Mouse (Mus musculus): ENCODE measurements around the gene Kcnj10.

Gene Kcnj10

DNA sequence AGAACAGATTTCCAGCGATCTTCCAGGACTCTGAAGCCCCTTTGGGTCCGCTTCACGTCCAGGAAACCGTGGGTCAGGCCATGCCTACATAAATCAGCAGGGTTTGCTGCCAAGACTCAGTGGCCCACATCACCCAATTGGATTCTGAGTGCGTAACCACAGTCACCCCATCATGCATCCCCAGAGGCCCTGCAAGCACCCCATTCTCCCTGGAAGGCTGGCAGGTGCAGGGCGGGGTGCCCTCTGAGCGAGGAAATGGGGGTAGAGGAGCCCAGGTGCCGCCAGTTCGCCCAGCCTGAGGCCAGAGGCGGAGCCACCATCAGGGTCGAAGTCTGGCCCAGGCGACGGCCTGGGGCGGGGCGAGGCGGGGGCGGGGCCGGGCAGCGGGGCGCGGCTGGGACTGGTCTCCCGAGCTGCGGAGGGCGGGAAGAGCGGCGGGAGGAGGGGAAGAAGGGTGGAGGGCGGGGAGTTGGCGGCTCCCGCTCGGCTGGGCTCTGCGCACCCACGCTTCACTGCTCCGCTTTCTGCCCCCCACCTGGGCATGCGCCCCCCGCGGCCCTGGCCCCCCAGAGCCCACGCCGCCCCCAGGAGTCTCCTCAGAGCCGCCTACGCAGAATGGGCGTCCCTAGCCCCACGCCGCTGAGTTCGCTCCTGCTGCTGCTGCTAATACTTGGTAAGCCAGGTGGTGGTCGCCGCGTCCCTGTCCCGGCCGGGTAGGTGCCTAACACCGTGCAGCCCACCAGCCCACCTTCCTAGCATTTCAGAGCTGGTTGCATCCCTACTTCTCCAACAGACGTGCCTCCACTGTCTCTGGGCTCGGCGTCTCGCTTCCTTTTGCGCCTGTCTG is 28.9 kb upstream of the Kcnj10 start:
- peak; percentile 86 for DNase-seq (ENCODE audit: low read depth)

DNA sequence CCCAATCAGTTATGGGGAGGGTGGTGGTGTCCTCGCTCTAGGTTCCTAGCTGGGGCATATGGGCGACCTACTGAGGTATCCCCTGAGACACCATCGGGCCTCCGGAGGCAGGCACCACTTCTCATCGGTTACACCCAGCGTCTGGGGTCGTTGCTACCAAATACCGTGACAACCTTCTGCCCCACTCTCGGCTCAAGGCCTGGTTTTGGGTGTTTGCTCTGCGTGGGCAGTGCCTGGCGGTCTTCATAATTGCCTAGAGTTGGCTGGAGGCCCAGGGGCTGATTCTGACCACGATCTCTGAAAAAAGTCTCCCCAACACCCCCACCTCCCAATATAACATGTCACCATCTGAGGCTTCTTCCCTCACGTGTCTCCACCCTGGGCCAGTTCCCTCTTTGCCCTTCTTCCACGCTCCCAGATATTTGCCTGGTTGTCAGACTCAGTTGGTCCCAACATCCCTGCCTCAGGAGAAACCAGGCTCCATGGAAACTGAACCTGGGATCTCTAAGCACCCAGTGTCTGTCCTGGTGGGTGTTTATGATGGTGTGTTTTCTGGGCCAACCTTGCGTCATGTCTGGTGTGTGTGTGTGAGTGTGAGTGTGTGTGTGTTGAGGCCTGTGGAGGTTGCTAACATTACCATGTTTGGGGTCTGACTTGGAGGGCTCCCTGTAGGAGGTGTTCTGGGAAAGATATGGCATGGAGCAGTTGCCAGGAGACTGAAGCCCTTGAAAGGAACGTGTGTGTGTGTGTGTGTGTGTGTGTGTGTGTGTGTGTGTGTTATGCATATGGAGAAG is 28.0 kb upstream of the Kcnj10 start:
- DNase-seq (ENCODE audit: low read depth), result peak; percentile 49

DNA sequence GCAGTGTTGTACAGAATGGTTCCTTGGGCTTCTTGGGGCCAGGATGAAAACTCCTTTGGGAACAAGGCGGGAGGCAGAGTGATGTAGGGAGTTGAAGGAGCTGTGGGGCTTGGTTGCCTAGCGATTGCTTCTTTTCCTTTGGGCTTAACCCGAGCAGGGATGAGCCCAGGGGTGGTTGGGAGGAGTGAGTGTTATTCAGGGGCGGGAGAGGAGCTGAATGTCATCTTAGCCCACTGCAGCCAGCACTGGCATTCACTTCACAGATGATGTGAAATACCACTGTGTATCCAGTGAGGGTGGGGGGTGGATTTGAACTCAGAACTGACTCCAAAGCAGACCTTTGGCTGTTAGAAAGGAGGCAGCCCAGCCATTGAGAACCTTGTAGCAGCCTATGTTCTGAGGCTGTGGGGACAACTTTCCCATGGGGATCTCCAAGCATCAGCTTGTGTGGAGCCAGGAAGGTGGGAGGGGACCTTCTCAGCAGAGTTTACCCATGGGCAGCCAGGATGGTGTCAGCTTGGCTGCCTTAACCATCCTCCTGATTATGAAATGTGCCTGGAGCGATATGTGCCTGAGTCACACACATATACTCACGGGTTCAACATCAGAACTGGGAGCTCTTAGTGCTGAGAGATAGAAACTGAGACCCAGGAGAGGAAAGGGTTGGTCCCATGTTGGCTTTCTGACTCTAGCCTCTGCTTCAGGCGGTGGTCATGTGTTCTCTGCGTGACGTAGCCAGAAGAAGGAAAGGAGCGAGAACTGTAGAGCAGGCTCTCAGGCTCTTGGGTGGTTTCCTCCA is 27.2 kb upstream of the Kcnj10 start:
- peak; percentile 31 for DNase-seq (ENCODE audit: low read depth)

DNA sequence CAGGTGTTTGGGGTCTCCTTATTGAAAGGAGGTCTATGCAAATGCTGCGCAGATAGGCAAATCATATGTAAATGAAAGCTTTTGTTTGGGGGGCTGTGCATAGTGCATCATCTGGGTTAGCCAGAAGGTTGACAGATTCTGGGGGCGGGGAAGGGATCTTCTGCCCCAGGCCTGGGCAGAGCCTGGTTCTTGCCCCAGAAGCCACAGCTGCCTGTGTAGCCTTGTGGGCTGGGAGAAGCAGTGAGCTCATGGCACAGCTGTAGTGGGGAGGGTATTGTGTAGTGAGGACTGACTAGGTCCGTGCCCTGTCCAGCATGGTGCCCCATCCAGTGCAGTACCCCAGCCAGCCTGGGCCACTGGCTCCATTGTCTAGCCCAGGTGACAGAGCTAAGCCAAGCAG is 26.1 kb upstream of the Kcnj10 start:
- no peak for DNase-seq (ENCODE audit: low read depth)

DNA sequence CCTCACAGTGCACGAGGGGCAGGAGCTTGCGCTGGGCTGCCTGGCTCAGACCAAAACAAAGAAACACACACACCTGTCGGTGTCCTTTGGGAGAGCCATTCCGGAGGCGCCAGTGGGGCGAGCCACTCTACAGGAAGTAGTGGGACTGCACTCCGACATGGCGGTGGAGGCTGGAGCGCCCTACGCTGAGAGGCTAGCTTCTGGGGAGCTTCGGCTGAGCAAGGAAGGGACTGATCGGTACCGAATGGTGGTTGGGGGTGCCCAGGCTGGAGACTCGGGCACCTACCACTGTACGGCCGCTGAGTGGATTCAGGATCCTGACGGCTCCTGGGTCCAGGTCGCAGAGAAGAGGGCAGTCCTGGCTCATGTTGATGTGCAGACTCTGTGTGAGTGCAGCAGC is 23.6 kb upstream of the Kcnj10 start:
- no peak for DNase-seq (ENCODE audit: low read depth)

DNA sequence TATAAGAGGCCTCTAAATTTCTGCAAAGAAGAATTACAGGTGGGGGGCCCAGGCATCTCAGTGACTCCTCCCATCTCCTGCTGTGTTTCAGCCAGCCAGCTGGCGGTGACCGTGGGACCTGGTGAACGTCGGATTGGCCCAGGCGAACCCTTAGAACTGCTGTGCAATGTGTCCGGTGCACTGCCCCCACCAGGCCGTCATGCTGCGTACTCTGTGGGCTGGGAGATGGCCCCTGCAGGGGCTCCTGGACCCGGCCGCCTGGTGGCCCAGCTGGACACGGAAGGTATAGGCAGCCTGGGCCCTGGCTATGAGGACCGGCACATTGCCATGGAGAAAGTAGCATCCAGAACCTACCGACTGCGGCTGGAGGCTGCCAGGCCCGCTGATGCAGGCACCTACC is 23.1 kb upstream of the Kcnj10 start:
- no peak for DNase-seq (ENCODE audit: low read depth)

DNA sequence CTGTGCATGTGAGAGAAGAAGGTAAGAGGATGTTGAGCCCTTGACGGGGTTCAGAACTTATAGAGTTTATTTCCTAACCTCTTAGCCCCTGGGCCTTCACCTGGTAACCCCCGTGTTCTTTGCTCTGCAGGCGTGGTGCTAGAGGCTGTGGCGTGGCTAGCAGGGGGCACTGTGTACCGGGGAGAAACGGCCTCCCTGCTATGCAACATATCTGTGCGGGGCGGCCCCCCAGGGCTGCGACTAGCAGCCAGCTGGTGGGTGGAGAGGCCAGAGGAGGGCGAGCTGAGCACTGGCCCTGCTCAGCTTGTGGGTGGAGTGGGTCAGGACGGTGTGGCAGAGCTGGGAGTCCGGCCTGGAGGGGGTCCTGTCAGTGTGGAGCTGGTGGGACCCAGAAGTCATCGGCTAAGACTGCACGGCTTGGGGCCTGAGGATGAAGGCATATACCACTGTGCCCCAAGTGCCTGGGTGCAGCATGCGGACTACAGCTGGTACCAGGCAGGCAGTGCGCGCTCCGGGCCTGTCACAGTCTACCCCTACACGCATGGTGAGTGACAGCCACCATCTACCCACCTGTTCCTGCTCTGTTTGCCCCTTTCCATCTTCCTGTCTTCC is 22.5 kb upstream of the Kcnj10 start:
- no peak for DNase-seq (ENCODE audit: low read depth)

DNA sequence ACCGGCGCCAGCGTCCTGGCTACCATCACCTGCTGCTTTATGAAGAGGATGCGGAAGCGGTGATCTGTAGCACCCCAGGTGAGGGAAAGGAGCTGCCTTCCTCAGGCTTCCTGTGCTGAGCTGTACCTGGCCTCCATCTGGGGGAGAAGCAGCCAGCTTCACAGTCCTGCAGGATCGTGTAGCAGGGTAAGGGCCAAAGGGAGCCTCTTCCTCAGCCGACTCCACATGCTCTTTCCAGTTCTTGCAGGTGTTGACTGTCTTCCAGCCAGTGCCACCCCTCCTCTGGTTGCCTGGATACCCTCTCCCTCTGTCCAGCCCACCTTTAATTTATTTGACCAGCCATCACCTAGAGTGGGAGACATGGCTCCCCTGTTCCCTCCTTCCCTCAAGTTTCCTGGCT is 21.7 kb upstream of the Kcnj10 start:
- DNase-seq (ENCODE audit: low read depth), result no peak

DNA sequence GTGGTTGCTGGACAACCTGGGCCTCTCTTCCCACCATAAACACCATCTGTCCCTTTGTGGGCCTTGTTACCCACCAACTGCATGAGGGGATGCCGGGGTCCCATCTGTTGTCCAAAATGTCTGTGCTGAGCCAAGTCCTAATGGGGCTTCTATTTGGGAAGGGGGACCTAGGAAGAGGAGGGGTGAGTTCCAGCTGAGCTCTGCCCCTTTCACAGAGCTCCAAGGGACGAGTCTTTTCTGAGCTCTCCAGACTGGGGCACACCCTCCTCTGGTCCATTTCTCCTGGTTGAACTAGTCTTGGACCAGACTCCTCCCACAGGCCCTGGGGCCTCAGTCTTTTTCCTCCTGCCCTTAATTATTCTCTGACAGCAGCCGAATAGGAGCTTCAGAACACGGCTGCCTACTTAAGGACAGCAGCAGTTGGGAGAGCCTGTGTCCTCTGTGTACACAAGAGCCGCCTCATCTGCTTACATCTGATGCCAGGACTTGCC is 21.0 kb upstream of the Kcnj10 start:
- no peak for DNase-seq (ENCODE audit: low read depth)

DNA sequence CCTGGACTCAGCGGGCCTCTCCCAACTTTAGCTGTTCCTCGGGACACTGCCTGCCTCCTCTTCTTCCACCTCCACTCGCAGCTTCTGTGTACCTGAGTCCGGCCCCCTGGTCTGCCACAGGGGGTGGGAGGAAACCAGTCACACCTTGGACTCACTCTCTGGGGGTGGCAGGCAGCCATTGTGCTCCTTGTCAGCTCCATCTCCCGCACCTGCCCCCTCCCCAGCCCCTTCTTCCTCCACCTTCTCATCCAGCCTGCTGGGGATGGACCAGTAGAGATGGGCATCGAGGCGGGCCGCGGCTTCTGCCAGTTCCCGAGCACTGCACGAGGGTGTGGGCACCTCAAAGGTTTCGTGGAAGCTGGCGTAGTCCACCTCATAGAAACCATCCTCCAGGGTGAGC is 18.3 kb upstream of the Kcnj10 start:
- DNase-seq (ENCODE audit: low read depth), result no peak

DNA sequence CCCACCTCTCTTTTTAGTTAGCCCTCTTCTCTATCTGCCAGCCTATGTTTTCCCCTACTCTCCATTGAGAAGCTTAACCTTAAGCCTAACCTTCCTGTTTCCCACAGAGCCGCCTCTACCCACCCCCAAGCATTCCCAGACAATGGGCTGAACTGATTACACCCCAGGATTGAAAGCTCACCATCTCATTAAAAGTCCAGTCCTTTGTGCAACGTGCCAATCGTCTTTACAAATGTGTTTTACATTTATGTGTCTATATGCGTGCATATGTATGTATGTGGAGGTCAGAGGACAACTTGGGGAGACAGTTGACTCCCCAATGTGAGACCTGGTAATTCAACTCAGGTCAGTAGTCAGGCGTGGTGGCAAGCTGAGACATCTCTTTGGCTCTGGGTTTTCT is 17.7 kb upstream of the Kcnj10 start:
- DNase-seq (ENCODE audit: low read depth), result no peak

DNA sequence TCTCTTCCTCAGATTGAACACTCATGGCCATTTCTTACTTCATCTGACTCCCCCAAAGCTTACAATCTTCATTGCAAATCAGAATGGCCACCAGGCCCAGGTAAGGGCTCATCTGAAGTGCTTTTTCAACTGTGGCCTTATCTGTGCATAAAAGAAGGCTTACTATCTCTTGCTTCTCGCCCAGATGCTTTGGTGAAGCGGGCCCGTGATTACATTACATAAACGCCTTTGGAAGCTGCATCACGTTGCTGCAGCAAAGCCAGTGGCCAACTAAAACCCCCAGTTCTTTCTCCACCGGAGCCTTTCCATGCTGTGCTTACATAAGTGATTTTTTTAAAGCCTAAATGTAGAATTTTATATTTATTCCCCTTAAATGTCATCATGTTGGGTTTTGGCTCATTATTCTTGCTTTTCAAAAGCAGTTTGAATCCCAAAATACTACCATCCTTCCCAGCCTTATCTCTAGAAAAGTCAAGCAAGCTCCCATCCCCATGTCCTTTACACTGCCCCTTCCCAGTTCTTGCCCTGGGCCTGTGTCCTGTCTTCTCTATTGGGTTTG is 17.1 kb upstream of the Kcnj10 start:
- DNase-seq (ENCODE audit: low read depth), result no peak

DNA sequence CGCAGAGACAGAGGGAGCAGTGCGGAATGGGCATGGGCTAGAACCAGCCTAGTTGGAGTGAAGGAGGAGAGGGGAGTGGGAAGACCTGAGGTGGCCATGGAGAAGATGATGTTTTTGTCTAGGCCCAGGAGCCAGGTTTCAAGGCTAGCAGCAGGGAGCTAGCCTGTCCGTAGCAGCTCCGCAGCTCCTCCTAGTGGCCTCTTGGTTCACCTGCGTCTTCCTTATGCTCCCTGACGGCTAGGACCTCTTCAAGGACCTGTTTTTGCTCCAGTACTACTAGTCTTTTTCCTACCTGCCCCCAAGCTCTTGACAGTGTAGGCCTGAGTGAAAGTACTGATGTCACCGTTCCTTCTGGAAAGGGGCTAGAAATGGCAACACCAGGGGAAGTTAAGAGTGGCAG is 16.3 kb upstream of the Kcnj10 start:
- peak; percentile 80 for DNase-seq (ENCODE audit: low read depth)

DNA sequence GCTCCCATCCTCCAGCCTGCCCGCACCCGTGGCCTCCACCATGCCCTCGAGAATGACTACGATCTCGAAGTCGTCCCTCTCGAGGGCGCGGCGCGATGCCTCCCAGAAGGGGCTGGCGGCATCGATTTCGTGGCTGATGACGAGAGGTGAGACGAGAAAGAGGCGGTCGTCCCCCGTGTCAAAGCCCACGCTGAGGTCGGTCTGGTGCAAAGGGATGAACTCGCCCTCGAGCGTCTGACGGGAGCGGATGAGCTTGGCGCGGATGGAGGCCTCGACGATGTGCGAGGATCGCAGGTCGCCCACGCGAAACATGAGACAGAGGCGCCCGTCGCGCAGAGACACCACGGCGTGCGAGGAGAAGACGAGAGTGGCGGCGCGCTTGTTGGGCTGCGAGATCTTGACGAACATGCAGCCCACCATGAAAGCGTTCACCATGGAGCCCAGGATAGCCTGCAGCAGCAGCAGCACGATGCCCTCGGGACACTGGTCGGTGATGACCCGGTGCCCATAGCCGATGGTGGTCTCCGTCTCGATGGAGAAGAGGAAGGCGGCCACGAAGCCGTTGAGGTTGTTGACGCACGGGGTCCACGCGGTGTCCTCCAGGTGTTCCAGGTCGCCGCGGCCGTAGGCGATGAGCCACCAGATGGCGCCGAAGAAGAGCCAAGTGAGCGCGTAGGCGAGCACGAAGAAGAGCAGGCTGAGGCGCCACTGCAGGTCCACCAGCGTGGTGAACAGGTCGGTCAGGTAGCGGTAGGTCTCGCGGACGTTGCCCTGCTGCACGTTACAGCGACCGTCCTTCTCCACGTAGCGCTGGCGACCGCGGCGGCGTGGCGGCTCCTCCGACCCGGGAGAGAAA is 15.1 kb upstream of the Kcnj10 start:
- DNase-seq (ENCODE audit: low read depth), result no peak

DNA sequence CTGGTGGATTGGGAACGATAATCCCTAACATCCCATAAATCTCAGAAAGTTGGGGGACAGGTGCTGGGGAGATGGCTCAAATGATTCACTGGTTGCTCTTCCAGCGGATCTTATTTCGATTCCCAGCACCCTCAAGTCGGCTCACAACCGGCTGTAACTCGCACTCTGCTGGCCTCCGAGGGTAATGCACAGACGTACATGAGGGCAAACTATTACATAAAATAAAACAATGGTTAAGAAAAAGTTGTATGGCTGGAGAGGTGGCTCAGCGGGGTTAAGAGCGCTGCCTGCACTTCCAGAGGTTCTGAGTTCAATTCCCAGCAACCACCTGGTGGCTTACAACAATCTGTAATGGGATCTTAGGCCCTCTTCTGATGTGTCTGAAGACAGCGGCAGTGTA is 14.3 kb upstream of the Kcnj10 start:
- no peak for DNase-seq (ENCODE audit: low read depth)

DNA sequence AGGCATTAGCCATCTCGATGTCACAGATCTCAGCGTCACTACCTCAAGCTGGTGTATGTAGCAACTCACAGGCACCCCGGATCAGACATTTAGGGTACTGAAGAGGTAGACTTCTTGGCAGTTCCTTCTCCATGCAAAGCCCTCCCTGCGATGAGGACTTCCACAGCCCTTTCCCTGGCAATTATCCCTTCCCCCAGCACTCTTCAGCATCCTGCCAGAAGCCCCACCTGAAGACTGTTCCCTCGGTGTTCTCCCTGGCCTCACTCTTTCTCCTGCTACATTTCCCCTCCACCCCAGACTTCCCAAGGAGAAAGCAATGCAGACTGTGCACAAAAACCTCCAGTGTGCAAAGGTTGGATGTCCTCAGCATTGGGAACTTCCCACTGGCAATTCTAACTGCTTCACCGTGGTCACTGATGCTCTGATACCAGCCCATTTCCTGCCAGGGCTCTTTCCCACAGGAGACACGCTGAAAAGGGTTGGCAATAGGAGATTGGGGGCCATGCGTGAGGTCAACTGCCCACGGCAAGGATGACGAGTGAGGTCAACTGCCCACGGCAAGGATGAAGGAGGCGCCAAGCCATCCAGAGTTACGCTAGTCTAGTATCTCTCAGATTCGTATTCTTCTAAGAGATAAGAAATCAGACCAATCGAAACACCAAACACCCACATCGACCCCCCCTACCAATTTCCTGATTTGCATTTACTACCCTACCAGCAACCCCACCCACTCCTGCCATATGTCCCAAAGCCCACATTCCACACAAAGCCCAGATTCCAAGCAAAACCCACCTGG is 13.6 kb upstream of the Kcnj10 start:
- DNase-seq (ENCODE audit: low read depth), result no peak

DNA sequence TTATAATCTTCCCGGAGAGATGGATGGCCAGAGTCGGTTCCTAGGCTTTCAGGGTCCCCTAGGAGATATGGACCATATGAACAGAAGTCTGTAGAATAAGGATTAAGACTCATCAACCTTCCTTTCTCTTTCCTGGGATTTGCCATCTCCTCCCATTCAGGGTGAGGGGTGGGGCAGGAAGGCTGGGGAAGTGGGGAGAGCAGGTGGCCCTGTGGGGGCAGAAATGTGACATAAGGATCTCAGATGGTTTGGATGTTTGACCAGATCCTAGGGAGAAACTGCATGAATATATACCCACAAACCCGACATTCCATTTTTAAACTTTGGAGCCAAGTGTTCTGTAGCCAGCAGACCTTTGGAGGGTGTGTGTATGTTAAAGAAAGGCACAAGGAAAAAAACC is 13.0 kb upstream of the Kcnj10 start:
- DNase-seq (ENCODE audit: low read depth), result no peak

DNA sequence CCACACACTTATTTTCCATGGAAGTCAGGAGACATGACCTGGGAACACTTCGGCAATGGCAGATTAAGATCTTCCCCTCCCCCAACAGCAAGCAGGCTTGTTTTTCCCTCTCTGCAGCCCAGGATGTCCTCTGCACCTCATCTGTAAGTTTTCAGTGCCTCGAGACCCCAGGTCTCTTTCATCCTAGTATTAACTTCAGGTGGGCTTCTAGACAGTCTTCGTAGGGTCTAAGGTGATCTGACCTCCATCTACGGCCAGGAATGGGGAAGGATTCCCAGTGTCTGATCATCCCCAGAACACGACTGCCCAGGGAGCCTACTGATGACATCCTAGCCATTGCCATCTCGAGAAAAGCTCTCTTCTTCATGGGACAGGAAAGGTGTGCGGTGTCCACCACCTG is 12.5 kb upstream of the Kcnj10 start:
- DNase-seq (ENCODE audit: low read depth), result no peak

DNA sequence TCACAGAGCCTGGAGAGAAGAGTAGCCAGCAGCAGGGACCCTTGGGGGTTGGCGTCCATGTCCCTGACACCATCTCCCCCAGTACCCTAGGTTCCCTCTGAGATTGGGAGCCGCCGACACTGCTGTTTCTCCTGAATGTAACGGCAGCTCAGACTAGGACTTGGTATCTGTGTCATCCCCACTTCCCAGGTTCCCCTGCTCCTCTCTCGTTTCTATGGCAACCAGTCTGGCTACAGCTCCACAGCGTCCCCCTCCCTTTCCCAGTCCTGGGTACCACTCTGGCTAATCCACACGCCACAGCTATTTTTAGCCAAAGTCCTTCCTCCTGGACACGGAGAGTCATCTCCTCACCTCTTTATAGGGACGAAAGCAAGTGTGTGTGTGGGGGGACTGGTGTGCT is 11.9 kb upstream of the Kcnj10 start, which contains the start of gene Kcnj9:
Gene Kcnj9 (minus strand): TSS at position 188 of the 400 bp plus-strand sequence.
- DNase-seq (ENCODE audit: low read depth), result no peak

DNA sequence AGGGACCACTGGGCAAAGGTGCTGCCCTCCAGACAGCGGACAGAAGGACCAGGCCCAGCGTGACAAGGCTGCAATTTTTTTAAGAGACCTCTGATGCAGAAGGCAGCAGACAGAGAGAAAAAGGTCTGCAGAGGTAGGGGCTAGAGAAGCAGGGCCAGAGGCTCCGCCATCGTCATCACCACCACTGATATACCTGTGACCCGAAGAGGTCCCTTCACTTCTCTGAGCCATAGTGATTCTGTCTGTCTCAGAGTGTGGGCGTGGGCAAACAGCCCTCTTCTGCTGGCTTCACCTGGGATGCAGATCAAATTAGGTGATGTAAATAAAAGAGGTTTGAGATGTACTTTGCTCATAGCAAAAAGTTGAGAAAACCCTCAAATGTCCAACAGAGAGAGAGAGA is 11.4 kb upstream of the Kcnj10 start:
- no peak for DNase-seq (ENCODE audit: low read depth)

All from 416B (cell line).